Mouse (Mus musculus) central nervous system, embryonic 14 days (tissue): ENCODE data around the gene Rab29. TPM values are rescaled to one million over a fixed set of nuclear protein-coding genes. Genes with fewer than 3 reads are reported as not detected.

Source experiments
- polyA plus RNA-seq: library from polyadenylated mRNA; depleted of rRNA; stranded (reverse); fragments of >200 nt; gene quantifications from 2 replicates; pipeline ENCODE4 v1.2.3, GENCODE M21; 2012; rRNA removed

Gene Rab29
- 8.7 and 13.8 TPM in 2 replicates for polyA plus RNA-seq

GRCm38 (mm10) chr1:131867093-131867945 lies at the start of gene Rab29:
Rab29 (plus strand) TSS chr1:131867224.

GRCm38 (mm10) chr1:131827207-131827786 lies 39.7 kb upstream of the Rab29 start, which contains the start of gene Slc41a1:
Slc41a1 (plus strand) TSS chr1:131827493.

DNA sequence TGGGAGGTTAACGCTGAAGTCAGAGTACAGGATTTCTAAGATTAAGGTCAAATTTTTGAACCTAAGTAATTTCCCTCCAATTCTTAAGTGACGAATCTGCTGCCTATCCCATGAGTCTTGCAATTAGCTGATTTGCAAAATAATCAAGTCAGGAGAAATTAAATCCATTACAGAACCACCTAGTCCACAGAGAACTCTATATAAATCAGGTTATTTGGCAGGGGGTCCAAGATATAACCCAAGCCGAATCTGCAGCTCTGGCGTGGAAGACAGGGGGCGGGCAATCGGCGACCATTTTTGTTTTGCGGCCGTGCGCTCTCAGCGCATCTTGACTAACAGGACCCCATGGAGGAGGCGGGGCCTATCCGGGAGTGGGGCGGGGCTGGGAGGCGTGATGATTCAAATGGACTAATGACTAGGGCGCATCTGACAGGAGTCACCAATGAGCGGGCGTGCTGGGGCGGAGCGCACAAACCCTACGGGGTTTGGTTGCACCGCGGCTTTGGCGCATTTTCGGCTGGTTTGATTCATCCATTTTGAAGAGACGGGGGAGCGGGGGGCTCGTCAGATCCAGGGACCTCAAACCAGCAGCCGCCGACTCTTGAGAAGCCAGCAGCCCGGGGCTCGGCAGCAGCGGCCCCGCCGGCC lies 43.1 kb downstream of the Rab29 start, which contains the start of gene Nucks1:
Gene Nucks1, plus strand, starts transcription at position 534 of the 648 bp plus-strand sequence.

Other genes starting within 250 kb of the Rab29 start
- gene Ctse, start 228.9 kb upstream of the Rab29 start, polyA plus RNA-seq, result 0.09 TPM in 1 of 2 replicates, not detected in the other
- 1.1 and 1.2 TPM in 2 replicates for gene Rab7b, start 178.5 kb upstream of the Rab29 start, polyA plus RNA-seq
- gene Slc26a9, start 123.2 kb upstream of the Rab29 start, polyA plus RNA-seq, result 0.10 and 0.13 TPM in 2 replicates
- 0.11 and 0.20 TPM in 2 replicates for gene Pm20d1, start 69.8 kb upstream of the Rab29 start, polyA plus RNA-seq
- gene Slc41a1, start 39.7 kb upstream of the Rab29 start, polyA plus RNA-seq, result 22.2 and 23.7 TPM in 2 replicates
- gene Nucks1, start 43.3 kb downstream of the Rab29 start, polyA plus RNA-seq, result 50.9 and 51.2 TPM in 2 replicates
- 4.0 and 5.1 TPM in 2 replicates for gene Slc45a3, start 95.7 kb downstream of the Rab29 start, polyA plus RNA-seq
- 17.4 and 19.5 TPM in 2 replicates for gene Elk4, start 140.4 kb downstream of the Rab29 start, polyA plus RNA-seq
- 1.3 TPM in 2 replicates for gene Mfsd4a, start 200.8 kb downstream of the Rab29 start, polyA plus RNA-seq